Mouse (Mus musculus) erythroblast, embryonic 14.5 days (primary cell): ENCODE measurements around the gene Trim65.

Experiments used
- GATA1 ChIP-seq: IDR thresholded peaks from 2 replicates; pipeline ENCODE4 v1.6.1; 2012; ENCODE audit warnings: low read length, inconsistent platforms, mixed read lengths
- TAL1 ChIP-seq: IDR thresholded peaks from 3 replicates; pipeline ENCODE4 v1.6.1; 2012; ENCODE audit warnings: low read length, inconsistent platforms, mixed read lengths

DNA sequence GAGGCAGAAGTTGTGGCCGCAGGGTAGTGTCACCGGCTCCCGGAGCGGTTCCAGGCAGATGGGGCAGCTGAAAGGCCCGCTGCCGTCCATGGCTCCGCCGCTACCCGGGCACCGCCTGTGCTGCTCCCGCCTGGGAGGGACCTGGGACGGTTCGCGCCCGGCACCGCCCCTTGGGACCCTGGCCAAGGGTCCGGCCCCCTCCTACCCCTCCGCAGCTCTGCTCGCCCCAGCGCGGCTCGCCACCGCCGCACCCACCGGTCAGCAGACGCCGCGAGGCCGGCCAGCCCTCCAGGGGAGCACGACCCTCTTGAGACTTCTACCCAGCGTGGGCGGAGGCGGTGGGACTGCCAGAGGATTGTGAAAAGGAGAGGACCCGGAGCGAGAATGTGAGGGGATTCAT is 20.8 kb downstream of the Trim65 start:
- TF ChIP-seq TAL1 (no peak), GATA1 (no peak)
